Mouse (Mus musculus) right cerebral cortex, adult 18-20 months (tissue): ENCODE data around the gene Plpp4.
A peak's percentile ranks its signal among the peaks of the same experiment; 100 is the strongest.

Source experiments
- DNase-seq: peaks from one replicate; pipeline ENCODE4 v3.0.0; 2022; ENCODE audit warnings: mixed read lengths

Plpp4 gene

GRCm38 (mm10) chr7:129303356-129303755, 46.5 kb downstream of the Plpp4 start:
- DNase-seq: no peak

GRCm38 (mm10) chr7:129307042-129307825, 50.4 kb downstream of the Plpp4 start:
- no peak for DNase-seq

- DNase-seq: no peak
Measured at GRCm38 (mm10) chr7:129308661-129309060, 51.8 kb downstream of the Plpp4 start.

GRCm38 (mm10) chr7:129312521-129312920, 55.7 kb downstream of the Plpp4 start:
- DNase-seq: no peak

GRCm38 (mm10) chr7:129313969-129314368, 57.1 kb downstream of the Plpp4 start:
- no peak for DNase-seq

- no peak for DNase-seq
Measured at GRCm38 (mm10) chr7:129340096-129340495, 83.3 kb downstream of the Plpp4 start.

- no peak for DNase-seq
Measured at GRCm38 (mm10) chr7:129355561-129355960, 98.7 kb downstream of the Plpp4 start.

GRCm38 (mm10) chr7:129375306-129375705, 118.5 kb downstream of the Plpp4 start:
- no peak for DNase-seq

- DNase-seq: no peak
Measured at GRCm38 (mm10) chr7:129385149-129385548, 128.3 kb downstream of the Plpp4 start.

- DNase-seq: no peak
Measured at GRCm38 (mm10) chr7:129392835-129393489, 136.1 kb downstream of the Plpp4 start.

- DNase-seq: no peak
Measured at GRCm38 (mm10) chr7:129396561-129396960, 139.7 kb downstream of the Plpp4 start.

- peak; percentile 32 for DNase-seq
Measured at GRCm38 (mm10) chr7:129399071-129399470, 142.2 kb downstream of the Plpp4 start.

GRCm38 (mm10) chr7:129402695-129403364, 146.0 kb downstream of the Plpp4 start:
- DNase-seq: peak; percentile 49

- DNase-seq: no peak
Measured at GRCm38 (mm10) chr7:129406069-129406468, 149.2 kb downstream of the Plpp4 start.

- no peak for DNase-seq
Measured at GRCm38 (mm10) chr7:129412695-129413094, 155.9 kb downstream of the Plpp4 start.

GRCm38 (mm10) chr7:129415179-129415578, 158.3 kb downstream of the Plpp4 start:
- DNase-seq: no peak

GRCm38 (mm10) chr7:129421181-129421580, 164.3 kb downstream of the Plpp4 start:
- DNase-seq: no peak

GRCm38 (mm10) chr7:129425554-129425953, 168.7 kb downstream of the Plpp4 start:
- DNase-seq: no peak

- no peak for DNase-seq
Measured at GRCm38 (mm10) chr7:129428794-129429193, 172.0 kb downstream of the Plpp4 start.

GRCm38 (mm10) chr7:129429903-129430302, 173.1 kb downstream of the Plpp4 start:
- no peak for DNase-seq
